Mouse (Mus musculus): ENCODE measurements around the gene Dvl1. TPM values are rescaled to one million over a fixed set of nuclear protein-coding genes. Genes with fewer than 3 reads are reported as not detected.

Gene Dvl1
- polyA plus RNA-seq, 1 experiment = 98.5 TPM

DNA sequence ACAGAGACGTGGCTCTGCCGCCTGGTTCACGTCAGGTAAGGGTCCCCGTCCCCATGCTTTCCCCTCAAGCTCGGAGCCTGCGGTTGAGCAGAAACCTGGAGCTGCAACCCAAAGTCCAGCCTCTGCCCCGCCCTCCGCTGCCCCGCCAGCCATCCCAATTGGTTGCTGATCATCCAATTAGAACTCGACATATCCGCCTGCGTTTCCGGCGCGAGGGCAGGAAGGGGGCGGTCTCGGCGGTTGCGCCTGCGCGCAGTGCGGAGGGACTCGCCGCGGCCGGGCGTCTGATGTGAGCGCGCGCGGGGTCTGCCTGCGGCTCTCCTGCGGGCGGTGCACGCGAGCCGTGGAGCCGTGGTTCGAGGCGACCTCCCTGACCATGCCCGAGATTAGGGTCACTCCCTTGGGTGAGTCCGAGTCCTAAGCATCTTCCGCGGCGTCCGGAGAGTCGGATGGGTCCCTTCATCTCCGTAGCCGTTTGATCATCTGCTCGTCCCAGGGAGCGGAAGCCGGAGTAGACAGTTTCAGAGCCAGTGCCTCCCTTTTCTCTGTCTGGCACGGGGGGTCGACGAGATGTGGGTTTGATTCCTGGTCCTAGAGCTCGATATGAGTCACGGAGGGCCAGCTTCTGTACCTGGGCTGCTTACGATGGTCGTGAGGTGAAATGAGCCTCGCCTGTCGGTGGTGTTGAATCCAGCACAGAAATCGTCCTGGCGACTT is 22.3 kb downstream of the Dvl1 start, which contains the start of the genes Cptp and Ints11:
Gene Cptp, minus strand, starts transcription at position 124 of the 717 bp plus-strand sequence.
Gene Ints11, plus strand, starts transcription at position 230 of the 717 bp plus-strand sequence.
- TF ChIP-seq POLR2A (IDR thresholded peaks at IDR 0.05; ENCODE audit: low read depth, low read length) (peak; percentile 76), CTCF (IDR thresholded peaks at IDR 0.05; ENCODE audit: extremely low read depth, insufficient read depth, insufficient read length, insufficient replicate concordance) (0 out of 2 replicates have a peak, but pooled peaks have one; percentile 9)
- Histone ChIP-seq H3K36me3 (ENCODE audit: control insufficient read depth, insufficient read depth, low read length) (peaks cover 20% of the 10 kb centered on the region), H3K4me3 (ENCODE audit: extremely low read depth, insufficient read depth, insufficient read length) (peak within 1 kb of the TSS; percentile 90), H3K27me3 (ENCODE audit: control insufficient read depth, insufficient read depth, low read length) (no peaks in the 10 kb centered on the region), H3K4me1 (ENCODE audit: control insufficient read depth, insufficient read depth, insufficient read length) (peaks cover 6% of the 10 kb centered on the region; the same call in 1 of the 2 replicates), H3K27ac (ENCODE audit: insufficient read depth, low read length) (peak within 1 kb of the TSS; percentile 50; the same call in 1 of the 2 replicates)
- DNase-seq (ENCODE audit: low read depth in 1 of 2, low spot score in 2 of 2) = peak; percentile 79 to 96
- under 1% methylated on average over 63 of the region's 63 CpGs for WGBS

DNA sequence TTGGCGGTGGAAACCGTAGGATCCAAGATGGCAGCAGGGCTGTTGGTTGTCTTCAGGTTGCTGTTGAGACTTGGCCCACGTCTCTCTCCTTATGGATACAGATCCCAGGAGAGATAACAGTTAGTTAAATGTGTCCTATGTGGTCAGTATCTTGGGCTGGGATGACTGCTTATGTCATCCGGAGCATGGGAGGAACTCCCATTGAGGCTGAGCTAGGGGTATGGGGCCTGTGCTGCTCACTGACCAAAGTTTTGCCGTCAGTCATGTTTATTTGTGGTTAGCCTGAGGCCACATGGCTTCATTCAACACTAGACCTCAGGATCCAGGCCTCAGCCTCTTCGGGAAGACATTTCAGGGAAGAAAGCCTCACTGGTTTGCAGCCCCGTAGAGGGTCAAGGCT is 24.2 kb downstream of the Dvl1 start:
- Histone ChIP-seq H3K27me3 (ENCODE audit: control insufficient read depth, insufficient read depth, low read length) (no peaks in the 10 kb centered on the region), H3K27ac (ENCODE audit: insufficient read depth, low read length) (no peak overlapping the region), H3K4me1 (ENCODE audit: control insufficient read depth, insufficient read depth, insufficient read length) (peaks cover 6% of the 10 kb centered on the region; the same call in 1 of the 2 replicates), H3K4me3 (ENCODE audit: extremely low read depth, insufficient read depth, insufficient read length) (no peak overlapping the region), H3K36me3 (ENCODE audit: control insufficient read depth, insufficient read depth, low read length) (peaks cover 21% of the 10 kb centered on the region)
- 93% methylated on average over 7 of the region's 7 CpGs for WGBS
- DNase-seq (ENCODE audit: low read depth in 1 of 2, low spot score in 2 of 2) = no peak
- TF ChIP-seq POLR2A (IDR thresholded peaks at IDR 0.05; ENCODE audit: low read depth, low read length) (no peak), CTCF (IDR thresholded peaks at IDR 0.05; ENCODE audit: extremely low read depth, insufficient read depth, insufficient read length, insufficient replicate concordance) (no peak)

DNA sequence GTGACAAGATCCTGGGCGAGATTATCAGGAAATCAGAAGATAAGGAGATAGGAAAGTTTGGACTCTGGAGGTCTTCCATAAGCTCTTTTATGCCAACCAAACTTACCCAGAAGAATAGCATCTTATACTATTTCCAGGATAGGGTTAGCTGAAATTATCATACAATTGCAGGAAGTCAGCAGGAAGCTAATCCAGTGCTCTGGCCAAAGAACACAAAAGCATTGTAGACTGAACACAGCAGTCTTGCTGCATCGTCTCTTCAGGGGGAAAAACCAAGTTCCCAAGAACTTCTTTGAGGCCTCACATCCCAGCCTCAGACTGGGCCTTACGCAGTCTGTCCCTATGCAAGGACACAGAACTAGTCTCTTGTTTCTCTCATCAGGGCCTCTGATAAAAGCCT is 36.4 kb downstream of the Dvl1 start:
- no peak for DNase-seq (ENCODE audit: low read depth in 1 of 2, low spot score in 2 of 2)
- Histone ChIP-seq H3K4me3 (ENCODE audit: extremely low read depth, insufficient read depth, insufficient read length) (no peak overlapping the region), H3K27ac (ENCODE audit: insufficient read depth, low read length) (no peak overlapping the region), H3K27me3 (ENCODE audit: control insufficient read depth, insufficient read depth, low read length) (no peaks in the 10 kb centered on the region), H3K36me3 (ENCODE audit: control insufficient read depth, insufficient read depth, low read length) (peaks cover 23% of the 10 kb centered on the region), H3K4me1 (ENCODE audit: control insufficient read depth, insufficient read depth, insufficient read length) (no peaks in the 10 kb centered on the region)
- TF ChIP-seq POLR2A (IDR thresholded peaks at IDR 0.05; ENCODE audit: low read depth, low read length) (no peak), CTCF (IDR thresholded peaks at IDR 0.05; ENCODE audit: extremely low read depth, insufficient read depth, insufficient read length, insufficient replicate concordance) (no peak)
- WGBS = 89% methylated on average over 3 of the region's 3 CpGs

DNA sequence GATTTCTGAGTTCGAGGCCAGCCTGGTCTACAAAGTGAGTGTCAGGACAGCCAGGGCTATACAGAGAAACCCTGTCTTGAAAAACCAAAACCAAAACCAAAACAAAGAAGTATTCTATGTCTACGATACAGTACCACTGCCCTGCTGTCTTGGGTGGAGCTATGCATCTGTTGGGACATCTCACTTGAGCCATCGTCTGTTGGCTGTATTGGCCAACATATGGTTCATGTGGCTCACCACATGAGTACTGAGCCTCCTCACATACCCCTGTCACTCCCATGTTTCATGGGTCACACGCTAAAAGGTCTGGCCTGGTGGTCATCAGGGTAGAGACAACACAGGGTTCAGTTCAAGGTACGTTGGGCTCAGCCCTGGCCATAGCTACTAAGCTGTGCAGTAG is 39.1 kb downstream of the Dvl1 start:
- peaks cover 5% of the 10 kb centered on the region for H3K4me1 ChIP-seq (ENCODE audit: control insufficient read depth, insufficient read depth, insufficient read length)
- DNase-seq (ENCODE audit: low read depth in 1 of 2, low spot score in 2 of 2) = no peak
- 86% methylated on average over 5 of the region's 5 CpGs for WGBS
- no peak for TF ChIP-seq POLR2A (IDR thresholded peaks at IDR 0.05; ENCODE audit: low read depth, low read length)
- TF ChIP-seq CTCF (IDR thresholded peaks at IDR 0.05; ENCODE audit: extremely low read depth, insufficient read depth, insufficient read length, insufficient replicate concordance) = no peak
- H3K27ac ChIP-seq (ENCODE audit: insufficient read depth, low read length) = no peak overlapping the region
- no peak overlapping the region for H3K4me3 ChIP-seq (ENCODE audit: extremely low read depth, insufficient read depth, insufficient read length)
- peaks cover 24% of the 10 kb centered on the region for H3K36me3 ChIP-seq (ENCODE audit: control insufficient read depth, insufficient read depth, low read length)
- no peaks in the 10 kb centered on the region for H3K27me3 ChIP-seq (ENCODE audit: control insufficient read depth, insufficient read depth, low read length)

DNA sequence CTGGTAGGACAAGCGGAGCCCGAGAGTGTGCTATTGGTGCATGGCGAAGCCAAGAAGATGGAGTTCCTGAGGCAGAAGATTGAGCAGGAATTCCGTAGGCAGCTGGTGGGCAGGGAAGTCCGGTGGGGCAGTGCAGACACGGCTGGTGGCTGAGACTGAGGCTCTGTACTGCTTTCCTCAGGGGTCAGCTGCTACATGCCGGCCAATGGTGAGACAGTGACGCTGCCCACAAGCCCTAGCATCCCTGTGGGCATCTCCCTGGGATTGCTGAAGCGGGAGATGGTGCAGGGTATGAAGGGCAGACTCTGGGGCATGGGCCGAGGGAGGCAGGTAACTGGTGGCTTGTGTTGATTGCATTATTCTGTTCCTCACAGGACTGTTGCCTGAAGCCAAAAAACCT is 40.5 kb downstream of the Dvl1 start:
- 93% methylated on average over 10 of the region's 10 CpGs for WGBS

DNA sequence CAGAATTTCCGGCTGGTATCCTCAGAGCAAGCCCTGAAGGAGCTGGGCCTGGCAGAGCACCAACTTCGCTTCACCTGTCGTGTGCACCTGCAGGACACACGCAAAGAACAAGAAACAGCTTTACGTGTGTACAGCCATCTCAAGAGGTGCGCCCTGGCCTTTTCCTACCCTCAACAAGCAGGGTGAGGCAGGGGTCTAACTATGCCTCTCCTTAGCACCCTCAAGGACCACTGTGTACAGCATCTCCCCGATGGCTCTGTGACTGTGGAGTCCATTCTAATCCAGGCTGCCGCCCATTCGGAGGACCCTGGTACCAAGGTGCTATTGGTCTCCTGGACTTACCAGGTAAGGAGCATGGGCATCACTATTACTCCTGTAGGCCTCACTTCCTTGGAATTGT is 41.0 kb downstream of the Dvl1 start:
- no peak overlapping the region for H3K27ac ChIP-seq (ENCODE audit: insufficient read depth, low read length)
- peaks cover 24% of the 10 kb centered on the region for H3K36me3 ChIP-seq (ENCODE audit: control insufficient read depth, insufficient read depth, low read length)
- DNase-seq (ENCODE audit: low read depth in 1 of 2, low spot score in 2 of 2) = no peak
- no peaks in the 10 kb centered on the region for H3K27me3 ChIP-seq (ENCODE audit: control insufficient read depth, insufficient read depth, low read length)
- H3K4me3 ChIP-seq (ENCODE audit: extremely low read depth, insufficient read depth, insufficient read length) = no peak overlapping the region
- WGBS = 94% methylated on average over 9 of the region's 9 CpGs
- H3K4me1 ChIP-seq (ENCODE audit: control insufficient read depth, insufficient read depth, insufficient read length) = peaks cover 11% of the 10 kb centered on the region
- TF ChIP-seq CTCF (IDR thresholded peaks at IDR 0.05; ENCODE audit: extremely low read depth, insufficient read depth, insufficient read length, insufficient replicate concordance) = no peak

More for the DNA sequence above, 40.5 kb downstream of the Dvl1 start:
- Histone ChIP-seq H3K36me3 (ENCODE audit: control insufficient read depth, insufficient read depth, low read length) (peaks cover 24% of the 10 kb centered on the region), H3K27me3 (ENCODE audit: control insufficient read depth, insufficient read depth, low read length) (no peaks in the 10 kb centered on the region), H3K4me1 (ENCODE audit: control insufficient read depth, insufficient read depth, insufficient read length) (peaks cover 6% of the 10 kb centered on the region), H3K27ac (ENCODE audit: insufficient read depth, low read length) (no peak overlapping the region), H3K4me3 (ENCODE audit: extremely low read depth, insufficient read depth, insufficient read length) (no peak overlapping the region)
- no peak for DNase-seq (ENCODE audit: low read depth in 1 of 2, low spot score in 2 of 2)
- no peak for TF ChIP-seq CTCF (IDR thresholded peaks at IDR 0.05; ENCODE audit: extremely low read depth, insufficient read depth, insufficient read length, insufficient replicate concordance)

DNA sequence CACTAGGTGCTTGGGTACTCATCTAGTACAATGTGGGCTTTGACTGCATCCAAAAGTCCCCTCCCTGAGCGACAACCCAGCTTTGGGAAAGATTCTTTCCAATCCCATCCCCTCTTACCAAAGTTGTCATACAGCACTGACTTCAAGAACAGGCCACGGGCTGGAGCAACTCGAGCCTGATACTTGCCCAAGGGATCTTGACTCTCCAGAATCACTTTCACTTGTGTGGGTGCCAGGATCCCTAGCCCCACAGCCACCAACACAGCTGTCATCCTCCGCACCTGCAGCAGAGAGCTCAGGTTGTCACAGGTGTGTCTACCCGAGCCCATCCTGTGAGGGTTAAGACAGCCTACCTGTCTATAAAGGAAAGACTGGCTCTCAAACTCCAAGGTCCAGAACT is 42.1 kb downstream of the Dvl1 start:
- WGBS = 88% methylated on average over 5 of the region's 5 CpGs
- H3K27me3 ChIP-seq (ENCODE audit: control insufficient read depth, insufficient read depth, low read length) = no peaks in the 10 kb centered on the region
- peaks cover 22% of the 10 kb centered on the region for H3K36me3 ChIP-seq (ENCODE audit: control insufficient read depth, insufficient read depth, low read length)

More for the DNA sequence above, 42.1 kb downstream of the Dvl1 start:
- Histone ChIP-seq H3K4me1 (ENCODE audit: control insufficient read depth, insufficient read depth, insufficient read length) (peaks cover 18% of the 10 kb centered on the region), H3K27ac (ENCODE audit: insufficient read depth, low read length) (no peak overlapping the region), H3K4me3 (ENCODE audit: extremely low read depth, insufficient read depth, insufficient read length) (no peak overlapping the region)
- TF ChIP-seq CTCF (IDR thresholded peaks at IDR 0.05; ENCODE audit: extremely low read depth, insufficient read depth, insufficient read length, insufficient replicate concordance) (no peak), POLR2A (IDR thresholded peaks at IDR 0.05; ENCODE audit: low read depth, low read length) (no peak)
- no peak for DNase-seq (ENCODE audit: low read depth in 1 of 2, low spot score in 2 of 2)

Data from spleen, adult 2 months (tissue).